Mouse (Mus musculus) ovary, postnatal 36 days (tissue): ENCODE results near the gene Plvap.
A peak's percentile ranks its signal among the peaks of the same experiment; 100 is the strongest.
"Not testable (repeated sequence)": the region's sequence is repeated elsewhere in the genome, so short reads cannot be mapped to it uniquely, and the experiment has no call there.

ENCODE experiments used
- DNase-seq: peaks from one replicate; pipeline ENCODE4 v3.0.0; 2022; ENCODE audit warnings: low spot score, mixed read lengths

Gene Plvap

DNA sequence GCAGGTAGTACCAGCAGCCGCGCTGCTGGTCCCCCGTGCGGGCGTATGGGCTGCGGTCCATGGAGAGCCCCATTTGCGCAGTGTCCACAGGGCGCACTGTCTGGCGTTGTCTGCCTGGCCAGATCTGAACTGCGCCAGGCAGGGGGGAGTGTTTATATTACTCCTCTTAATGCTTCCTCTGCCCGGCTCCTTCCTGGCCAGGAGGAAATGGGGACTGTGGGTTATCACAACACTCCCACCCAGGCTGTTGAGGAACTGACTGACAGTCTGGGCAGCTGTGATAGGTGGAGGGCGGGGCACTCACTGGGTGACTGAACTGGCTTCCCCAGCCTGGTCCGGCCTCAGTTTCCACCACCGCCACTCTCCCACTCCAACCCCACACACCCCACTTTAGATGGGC, at the start of gene Plvap:
Plvap (minus strand) TSS at position 109 of the 400 bp plus-strand sequence.
- no peak for DNase-seq

DNA sequence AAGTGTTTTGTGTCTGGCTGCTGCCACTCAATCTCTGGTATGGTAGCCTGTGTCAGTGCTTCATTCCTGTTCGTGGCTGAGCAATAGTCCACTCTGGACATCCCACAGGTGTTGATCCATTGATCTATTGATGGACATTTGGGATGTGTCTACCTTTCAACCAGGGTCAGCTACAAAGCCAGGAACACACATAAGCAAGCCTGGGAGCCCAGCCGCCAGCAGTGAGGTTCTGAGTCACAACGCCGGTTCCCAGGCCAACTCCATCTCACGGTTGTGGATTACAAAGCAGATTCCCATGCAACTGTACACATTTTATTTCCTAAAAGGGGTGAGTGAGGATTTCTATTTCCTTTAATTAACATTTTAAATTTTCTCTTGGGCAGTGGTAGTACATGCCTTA, 49.2 kb upstream of the Plvap start:
- DNase-seq, result no peak

DNA sequence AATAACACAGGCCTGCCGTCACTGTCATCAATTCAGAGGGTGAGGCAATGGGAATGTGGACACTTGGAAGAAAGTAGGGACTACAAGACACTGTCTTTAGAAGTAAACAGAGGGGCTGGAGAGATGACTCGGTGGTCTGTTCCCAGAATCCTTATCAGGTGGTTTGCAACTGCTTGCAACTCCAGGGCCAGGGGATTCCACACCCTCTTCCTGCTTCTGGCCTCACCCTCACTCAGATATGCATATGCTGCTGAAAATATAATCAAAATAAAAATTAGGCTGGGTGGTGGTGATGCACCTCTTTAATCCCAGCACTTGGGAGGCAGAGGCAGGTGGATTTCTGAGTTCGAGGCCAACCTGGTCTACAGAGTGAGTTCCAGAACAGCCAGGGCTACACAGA, 48.5 kb upstream of the Plvap start:
- DNase-seq, result no peak

DNA sequence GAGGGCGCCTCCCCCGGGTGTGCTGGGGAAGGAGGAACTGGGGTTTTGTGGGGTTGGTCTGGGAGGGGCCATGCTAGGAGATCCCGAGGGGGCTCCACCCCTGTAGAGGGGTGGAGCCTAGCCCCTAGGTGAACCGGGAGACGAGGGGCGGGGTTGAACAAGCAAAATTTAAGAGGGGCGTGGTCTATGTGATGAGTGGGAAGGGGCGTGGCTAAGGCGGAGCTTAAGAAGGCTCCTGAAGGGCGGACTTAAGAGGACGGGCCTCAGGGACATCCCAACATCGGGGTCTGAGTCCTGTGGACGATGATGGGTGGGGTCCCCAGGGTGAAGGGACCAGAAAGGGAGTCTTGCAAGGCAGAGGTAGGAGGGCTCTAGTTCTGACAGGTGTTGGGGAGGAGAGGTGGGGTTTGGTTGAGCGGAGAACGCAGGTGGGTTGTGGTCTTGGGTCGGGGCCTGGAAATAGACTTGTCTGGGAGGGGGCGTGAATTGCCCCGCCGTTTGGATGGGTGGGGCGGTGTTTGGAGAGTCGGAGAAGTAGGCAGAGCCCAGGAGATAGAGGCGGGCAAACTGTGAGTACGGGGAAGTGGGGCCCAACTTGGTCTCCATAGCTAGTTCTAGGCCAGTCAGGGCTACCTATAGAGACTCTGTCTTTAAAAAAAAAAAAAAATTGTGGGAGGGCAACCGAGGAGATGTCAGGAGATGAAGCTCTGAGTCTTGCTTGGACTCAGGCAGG, 47.6 kb upstream of the Plvap start:
- DNase-seq, result peak; percentile 84

DNA sequence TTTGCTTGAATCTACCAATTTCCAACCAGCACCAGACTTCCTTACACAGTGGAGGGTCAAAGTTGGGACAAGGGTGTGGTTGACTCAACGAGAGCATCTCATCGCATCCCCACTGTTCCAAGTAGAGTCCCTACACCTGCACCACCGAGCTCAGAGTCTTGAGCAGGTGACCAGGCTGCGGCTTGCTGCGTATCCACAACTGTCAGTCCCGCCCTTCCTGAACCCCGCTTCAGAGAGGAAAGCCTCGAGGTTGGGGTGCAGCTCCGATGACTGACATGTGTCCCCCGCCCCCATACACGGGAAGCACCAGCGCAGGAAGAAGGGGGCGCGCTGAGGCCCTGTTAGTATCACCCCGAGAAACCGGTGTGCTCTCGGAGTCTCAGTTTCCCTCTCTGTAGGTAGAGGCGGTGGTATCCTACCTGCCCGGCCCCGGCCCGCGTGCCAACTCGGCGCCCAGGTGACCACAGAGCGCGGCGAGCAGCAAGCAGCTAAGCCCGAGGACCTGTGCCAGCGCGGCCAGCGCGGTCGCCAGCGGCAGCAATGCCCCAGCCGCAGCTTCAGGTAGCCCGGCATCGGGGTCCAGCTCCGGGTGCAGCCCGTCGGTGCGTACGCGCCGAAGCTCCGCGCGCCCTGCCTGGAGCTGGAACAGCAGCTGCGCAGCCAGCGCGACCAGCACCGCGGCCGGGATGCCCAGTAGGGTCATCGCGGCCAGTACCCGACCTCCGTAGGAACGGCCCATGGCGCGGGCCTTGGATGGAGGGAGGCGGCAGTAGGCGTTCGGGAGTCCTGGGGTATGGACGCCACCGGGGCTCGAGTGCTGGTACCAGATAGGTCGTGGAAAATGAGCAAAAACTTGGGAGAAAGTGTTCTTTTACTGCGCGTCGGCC, 46.8 kb upstream of the Plvap start, which contains the start of gene Tmem221:
Tmem221 (minus strand) TSS at position 801 of the 887 bp plus-strand sequence.
- peak; percentile 55 for DNase-seq

DNA sequence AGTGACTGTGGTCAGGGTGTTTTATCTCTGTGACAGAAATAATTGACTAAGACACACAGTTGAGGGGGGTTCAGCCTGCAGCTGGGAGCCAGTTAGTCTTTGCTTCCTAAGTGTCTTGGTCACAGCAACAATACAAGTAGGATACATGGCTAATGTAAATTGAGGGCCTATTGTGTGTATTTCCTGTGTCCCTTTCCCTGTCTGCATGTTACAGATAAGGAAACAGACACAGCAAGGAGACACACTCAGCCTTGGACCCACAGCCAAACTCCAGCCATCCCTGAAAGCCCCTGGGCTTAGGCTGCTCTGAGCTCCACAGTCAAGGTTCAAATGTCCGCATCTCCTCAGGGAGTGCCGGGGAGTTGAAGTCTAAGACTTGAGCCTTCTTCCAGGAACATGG, 43.1 kb upstream of the Plvap start:
- no peak for DNase-seq

DNA sequence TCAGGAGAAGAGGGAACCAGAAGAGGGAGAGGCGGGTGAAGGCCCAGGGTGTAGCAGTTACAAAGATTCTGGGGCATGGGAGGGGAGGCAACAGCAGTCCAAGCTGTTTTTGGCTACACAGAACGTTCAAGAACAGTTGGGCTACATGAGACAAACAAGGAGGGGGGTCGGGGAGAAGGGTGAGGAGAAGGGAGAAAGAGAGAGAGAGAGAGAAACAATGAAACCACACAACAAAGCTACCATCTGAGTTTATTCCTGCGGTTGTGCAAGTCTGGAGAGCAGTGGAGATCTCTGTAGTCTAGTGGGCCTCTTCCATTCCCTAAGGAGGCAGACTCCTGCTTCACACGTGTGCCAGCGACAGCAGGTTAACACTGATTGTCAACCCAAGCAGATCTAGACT, 42.4 kb upstream of the Plvap start:
- DNase-seq, result no peak

DNA sequence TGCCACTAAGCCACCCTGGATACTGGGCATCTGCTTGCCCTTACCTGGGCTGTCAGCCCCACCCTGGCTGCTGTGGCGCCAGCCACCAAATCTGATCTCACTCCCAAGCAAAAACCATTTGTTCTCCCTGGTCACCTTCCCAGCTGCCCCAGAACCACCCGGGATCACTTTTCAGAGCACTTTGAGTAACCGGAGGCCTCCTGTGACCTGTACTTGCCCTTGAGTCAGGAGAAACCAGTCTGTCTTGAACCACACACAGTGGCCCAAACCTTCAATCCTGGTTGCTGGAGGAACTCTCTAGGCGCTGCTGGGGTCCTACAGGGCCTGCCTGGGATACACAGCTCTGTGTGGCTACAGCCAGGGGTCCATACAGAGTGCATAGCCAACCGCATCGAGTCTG, 41.2 kb upstream of the Plvap start:
- DNase-seq, result no peak

DNA sequence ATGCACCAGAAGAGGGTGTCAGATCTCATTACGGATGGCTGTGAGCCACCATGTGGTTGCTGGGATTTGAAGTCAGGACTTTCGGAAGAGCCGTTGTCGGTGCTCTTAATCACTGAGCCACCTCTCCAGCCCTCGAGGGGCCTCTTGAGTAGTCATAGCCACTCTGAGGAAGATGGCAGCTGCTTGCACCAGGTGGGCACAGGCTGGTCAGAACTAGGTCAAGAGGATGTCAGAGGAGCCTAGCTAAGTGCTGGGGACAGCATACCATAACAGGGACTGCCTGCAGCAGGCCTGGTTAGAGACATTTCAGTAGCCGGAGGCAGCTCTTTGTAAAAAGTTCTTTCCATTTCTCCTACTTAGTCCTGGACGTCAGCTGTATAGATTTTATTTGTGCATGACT, 39.2 kb upstream of the Plvap start:
- DNase-seq, result no peak

DNA sequence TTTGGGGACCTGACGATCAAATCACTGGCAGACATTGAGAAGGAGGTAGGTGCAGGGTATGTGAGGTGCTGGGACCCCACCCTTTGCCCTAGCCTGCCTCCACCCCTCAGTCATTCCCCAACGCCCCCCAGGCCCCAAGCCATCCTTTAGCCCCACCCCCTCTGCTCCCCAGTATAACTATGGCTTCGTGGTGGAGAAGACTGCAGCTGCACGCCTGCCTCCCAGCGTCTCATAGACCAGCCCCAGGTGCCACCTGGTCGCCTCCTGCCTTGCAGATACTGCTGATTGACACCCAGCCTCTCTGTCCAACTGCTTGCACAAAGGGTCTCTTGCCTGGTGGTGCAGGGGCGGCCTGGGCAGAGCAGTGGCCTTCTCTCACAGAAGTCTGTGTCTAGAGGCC, 36.0 kb upstream of the Plvap start:
- no peak for DNase-seq

DNA sequence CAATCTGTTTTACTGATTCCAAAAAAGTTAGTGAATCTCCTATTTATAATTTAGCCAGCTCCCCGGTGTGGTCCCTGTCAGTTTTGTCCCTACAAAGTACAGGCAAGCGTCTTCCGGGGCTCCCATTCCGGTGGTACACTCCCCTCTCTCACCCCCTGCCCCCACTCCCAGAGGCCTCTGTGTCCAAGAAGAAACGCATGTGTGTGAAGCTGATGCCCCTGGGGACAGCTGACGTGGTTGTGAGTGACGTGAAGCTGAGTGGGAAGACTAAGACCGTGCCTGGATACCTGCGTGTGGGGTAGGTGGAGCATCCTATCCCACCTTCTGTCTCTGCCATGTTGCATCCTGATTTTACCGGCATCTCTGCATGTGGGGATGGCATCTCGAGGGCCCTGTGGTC, 33.5 kb upstream of the Plvap start:
- no peak for DNase-seq

DNA sequence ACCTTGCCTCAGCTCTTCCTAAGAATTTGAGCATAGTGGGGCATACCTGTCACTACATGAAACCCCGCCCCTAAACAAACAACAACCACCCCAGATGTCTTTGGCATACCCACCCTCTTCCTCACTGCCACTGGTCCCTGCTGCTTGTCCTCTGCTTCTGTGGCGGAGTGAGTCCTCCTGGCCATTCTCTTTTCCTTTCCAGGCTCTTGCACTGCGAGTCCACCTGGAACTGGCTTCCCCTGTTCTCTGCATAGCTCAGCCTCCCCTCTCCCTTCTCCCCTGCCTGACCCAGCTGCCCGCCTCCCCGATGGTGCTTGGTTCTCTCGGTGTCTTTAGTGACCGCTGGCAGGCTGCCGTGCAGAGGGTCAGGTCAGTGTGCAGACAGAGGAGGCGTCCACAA, 32.2 kb upstream of the Plvap start:
- no peak for DNase-seq

DNA sequence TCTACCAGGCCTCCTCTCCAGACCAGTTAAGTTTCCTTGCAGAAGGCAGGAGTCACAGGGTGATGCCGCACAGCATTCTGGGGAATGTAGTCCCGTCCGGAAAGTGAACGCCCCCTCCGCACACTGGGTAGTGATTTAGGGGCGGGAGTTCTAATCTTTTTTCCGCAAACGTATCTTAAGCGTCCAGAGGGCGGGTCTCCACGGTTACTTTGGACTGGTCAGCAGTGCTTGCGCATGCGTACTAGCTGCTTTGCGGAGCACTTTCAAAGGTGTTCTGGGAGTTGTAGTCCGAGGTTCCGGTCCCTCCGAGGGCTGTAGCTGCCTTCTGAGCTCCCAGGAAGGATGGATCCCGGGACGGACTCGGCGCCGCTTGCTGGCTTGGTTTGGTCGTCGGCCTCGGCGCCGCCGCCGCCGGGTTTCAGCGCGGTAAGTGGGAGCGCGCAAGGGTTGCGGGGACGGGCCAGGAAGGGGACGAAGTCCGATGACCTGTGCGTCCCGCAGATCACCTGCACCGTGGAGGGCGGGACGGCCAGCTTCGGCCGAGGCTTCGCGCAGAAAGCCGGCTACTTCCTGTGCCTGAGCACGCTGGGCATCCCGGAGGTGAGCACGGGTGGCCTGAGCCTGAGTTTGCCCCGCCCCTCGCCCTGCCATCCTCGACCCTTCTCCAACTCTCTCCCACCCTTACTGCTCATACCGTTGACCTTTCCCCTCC, 31.2 kb upstream of the Plvap start, which contains the start of gene Mvb12a:
Mvb12a (plus strand) TSS at position 291 of the 712 bp plus-strand sequence.
- DNase-seq, result peak; percentile 93

DNA sequence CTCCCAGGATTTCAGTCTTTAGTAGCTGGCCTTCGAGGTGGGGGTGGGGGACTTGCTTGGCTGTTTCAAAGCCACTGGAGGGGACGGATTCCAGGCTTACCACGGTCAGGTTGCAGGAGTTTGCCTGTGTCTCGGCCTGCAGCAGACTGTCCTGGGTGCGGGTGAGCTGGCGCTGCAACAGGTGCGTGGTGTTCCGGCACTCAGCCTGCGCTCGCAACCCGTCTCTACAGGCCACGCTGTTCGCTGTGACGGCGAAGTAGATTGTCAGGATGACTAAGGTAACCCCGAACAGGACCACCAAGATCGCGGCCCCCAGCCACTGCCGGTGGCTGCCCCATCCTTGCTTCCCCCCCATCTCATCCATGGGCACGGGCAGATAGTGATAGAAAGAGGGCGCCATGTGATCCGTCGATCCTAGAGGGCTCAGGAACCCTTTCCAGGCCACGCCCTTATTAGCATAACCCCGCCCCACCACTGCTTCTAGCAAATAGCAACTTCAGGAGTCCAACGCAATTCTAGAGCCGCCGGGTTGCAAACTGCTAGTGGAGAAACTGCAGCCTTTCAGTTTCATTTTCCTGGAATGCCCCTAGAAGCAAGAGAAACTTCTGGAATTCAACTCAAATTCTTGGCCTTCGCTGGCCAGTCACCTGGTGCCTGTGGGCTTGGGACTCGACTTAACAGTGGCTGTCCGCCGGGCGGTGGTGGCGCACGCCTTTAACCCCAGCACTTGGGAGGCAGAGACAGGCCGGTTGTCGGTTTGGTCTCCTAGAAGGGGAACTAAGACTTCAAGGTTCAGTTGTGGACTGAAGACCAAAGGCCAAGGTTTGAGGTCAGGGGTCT, 25.7 kb upstream of the Plvap start, which contains the start of gene Bst2:
Bst2 (minus strand) TSS at position 429 of the 840 bp plus-strand sequence.
- DNase-seq, result peak; percentile 86

DNA sequence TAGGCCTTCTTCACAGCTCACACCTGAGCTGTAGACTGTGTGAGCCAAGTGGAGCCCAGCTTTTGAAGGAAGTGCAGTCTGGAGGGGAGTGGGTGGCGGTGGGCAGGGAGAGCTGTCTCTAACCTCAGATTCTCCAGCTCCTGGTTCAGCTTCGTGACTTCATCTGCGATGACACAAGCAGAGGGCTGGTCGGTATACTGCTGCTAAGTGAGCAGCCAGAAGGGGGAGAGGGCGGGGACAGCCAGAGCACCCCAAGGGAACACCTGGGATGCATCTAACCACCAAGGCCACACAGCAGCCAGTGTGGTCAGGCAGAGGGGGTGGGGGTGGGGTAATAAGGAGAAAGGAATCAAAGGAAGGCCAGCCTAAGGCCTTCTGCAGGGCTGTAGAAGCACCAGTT, 24.1 kb upstream of the Plvap start:
- no peak for DNase-seq

DNA sequence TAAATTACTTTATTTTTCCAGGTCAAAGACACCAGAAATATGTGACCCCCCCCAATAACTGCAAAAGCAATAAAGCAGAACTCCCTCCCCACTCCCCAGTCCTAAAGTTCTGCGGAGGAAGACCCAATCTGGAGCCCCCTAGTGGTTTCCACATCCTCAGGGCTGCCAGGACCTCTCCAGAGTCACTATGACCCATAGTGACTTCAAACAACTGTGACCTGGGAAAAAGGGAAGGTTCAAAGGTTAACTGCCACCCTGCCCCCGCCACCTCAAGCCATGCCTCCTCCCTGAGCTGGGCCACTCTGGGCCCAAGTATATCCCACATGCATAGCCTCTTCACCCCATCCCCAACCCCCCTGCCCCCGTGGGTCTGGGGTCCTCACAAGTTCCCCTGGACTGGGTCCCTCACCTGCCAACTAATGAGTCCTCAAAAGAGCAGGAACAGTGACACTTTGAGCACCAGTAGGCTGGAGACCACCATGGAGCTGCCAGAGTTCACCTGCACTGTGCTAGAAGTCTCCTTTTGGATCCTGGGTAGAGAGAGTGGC, 22.8 kb upstream of the Plvap start:
- no peak for DNase-seq

DNA sequence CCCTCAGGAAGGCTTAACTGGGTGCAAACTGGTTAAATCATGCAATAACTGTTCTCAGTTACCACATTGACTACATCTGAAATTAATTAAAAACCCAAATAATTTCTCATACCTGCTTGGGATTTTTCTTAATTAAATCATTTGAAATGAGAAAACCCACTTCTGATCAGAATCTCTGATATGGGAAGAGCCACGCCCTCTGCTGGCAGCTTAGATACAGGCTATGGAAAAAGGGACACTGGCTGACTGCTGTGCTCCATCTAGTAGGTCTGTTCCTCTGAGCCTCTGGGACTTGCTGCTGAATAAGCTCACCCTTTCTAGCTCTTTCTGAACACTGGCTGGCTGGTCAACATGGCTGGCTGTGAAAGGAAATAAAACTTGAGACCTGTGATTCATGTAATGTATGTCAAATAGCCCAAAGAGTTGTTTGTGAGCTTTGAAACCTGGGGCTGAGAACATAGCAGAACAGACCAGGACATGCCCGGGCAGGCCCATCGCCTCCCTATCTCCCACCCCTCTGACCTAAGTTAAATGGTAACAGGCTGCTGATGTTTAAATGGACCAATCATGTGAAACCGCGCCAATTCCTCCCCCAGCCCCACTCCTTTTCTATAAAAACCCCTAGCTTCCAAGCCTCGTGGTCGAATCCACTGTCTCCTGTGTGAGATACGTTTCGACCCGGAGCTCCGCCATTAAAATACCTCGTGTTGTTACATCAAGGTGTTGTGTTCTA, 19.3 kb upstream of the Plvap start:
- DNase-seq, result not testable (repeated sequence)

DNA sequence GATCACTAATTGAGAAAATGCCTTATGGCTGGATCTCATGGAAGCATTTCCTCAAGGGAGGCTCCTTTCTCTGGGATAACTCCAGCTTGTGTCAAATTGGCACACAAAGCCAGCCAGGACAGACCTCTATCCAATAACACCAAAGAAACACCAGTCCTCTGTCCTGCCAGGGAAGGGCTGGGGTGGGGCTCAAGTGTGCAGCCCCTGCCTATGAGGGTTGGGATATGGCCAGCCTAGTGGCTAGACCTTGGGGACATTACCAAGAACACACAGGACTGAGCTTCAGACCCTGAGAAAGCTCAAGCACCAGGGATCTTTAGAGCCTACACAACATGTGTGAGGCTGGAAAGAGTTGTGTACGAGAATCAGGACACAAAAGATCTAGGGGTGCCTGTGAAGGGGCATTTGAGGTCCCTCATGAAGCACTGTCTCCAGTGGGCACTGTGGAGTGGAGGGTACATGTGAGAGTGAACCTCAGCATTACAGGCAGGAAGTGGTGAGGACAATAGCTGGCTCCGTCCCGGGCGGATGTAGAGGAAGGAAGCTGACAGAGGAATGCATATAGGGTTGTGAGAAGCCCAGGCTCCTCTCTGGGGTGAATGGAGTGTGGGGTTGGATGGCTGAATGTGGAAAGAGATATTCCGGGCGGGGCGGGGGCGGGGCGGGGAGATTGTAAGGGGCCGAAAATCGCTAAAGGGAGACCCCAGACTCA, 17.0 kb upstream of the Plvap start:
- no peak for DNase-seq

DNA sequence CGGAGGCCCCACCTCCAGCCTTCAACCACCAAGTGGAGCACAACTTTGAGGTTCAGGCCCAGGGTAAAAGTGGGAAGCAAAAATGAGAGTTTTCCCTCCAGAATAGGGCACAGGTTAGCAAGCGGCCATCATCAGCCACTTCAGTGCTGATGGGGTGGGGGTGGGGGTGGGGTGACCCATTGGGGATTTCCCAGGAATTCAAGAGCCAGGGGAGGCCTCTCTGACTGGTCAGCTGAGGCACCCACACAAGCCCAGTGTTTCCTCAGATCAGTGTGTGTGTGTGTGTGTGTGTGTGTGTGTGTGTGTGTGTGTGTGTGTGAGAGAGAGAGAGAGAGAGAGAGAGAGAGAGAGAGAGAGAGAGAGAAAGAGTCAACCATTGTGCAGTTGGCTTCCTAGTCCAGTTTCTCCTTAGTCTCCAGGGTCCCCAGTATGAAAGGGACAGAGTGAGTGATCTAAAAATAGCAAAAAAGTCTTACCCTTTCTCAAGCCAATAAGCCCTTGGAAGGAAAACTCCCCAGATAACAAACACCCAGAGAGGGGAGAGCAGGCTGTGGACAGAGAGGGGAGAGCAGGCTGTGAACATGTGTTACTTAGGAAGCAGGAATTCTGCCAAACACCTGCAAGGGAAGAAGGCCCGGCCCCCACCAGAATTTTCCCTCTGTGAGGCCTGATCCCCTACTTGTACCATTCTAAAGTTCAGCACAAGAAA, 15.8 kb upstream of the Plvap start:
- DNase-seq, result no peak
